Mouse (Mus musculus): ENCODE measurements around the gene Klhdc10. TPM values are rescaled to one million over a fixed set of nuclear protein-coding genes. Genes with fewer than 3 reads are reported as not detected.

Klhdc10 gene
- polyA plus RNA-seq, 1 experiment from 2014 or later: 16.5 TPM

DNA sequence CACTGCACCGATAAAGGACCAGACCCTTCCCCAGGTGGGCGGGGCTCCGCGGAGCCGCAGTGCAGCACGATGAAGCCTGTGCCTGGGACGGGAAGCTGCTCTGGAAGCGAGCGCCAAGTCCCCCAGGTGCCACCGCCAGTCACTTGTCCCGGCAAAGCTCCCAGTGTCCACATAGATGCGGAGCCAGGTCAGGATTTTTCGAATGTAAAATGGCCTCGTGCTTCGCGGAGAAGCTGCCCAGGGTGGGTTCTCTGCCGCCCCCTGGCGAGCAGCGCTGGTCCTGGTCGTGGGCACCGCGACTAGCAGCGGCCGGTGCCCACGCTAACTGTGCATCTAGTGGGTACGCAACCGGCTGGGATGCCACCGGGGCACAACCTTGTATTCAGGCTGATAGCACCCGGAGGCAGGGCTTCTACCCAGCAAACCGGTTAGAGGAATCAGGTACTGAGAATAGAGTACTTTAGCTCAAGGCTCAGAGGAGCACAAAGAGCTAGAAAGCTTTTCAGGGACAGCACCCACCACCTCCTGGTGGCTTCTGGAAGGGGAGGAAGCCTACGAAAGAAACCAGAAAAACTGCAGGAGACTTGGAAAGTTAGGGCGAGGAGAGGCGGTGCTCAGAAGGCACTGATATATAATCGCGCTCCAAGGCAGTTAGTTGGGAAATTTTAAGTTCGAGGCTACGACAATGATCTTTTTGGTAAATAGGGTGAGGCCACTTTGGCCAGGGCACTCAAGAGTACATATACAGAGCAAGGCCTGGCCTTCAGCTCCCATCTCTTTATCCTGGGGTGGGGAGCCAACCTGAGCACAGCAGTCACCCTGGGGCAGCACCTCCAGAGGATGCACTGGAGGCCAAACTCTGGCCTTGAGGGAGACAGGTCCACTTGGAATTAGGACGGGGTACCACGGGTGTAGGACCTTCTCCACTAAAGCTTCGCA is 58.4 kb downstream of the Klhdc10 start:
- ATAC-seq (ENCODE audit: insufficient read depth, low FRiP score): peak; percentile 34; the same call in 1 of the 2 replicates

DNA sequence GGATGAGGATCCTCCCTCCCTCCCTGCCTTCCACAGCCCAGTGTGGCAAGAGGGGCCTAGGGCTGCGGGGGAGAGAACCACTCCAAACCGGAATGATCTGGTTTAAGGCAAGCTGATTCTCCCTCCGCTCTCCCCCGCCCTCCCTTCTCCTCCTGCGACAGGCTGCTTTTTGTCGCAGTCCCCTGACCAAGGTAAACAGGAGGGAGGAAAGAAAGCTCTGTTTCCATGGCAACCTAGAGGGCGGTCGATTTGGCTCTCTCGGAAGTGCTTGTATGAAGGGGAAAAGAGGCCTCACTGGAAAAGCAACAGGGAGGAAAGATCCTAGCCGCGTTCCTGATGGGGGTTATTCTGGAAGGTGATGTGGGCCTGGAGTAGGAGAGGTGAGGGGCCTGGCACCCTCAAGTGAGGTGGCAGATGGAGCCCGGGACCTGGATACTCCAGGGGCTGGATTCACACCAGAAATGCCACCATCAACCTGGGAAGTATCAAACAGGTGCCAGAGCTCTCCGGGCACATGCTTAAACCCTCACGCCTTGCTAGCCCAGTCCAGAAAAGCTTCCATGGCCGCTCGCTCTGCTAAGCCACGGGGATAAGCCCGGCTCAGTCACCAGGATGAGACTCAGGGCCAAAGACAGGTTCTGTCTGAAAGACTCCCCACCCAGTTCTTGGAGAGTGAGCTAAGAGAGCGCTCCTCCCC is 59.2 kb downstream of the Klhdc10 start:
- Histone ChIP-seq H3K27ac (ENCODE audit: low read length) (peak overlapping the region; percentile 88), H3K4me3 (replicated peaks; ENCODE audit: low read length) (no peak overlapping the region), H3K9ac (ENCODE audit: low read length) (peak overlapping the region; percentile 85), H3K36me3 (ENCODE audit: control insufficient read depth, insufficient read depth, low read length) (no peaks in the 10 kb centered on the region), H3K4me1 (ENCODE audit: control insufficient read depth, insufficient read depth, low read length) (peaks cover 30% of the 10 kb centered on the region), H3K9me3 (replicated peaks; ENCODE audit: control insufficient read depth, low read length) (no peaks in the 10 kb centered on the region), H3K27me3 (ENCODE audit: control insufficient read depth, insufficient read depth, low read length) (no peaks in the 10 kb centered on the region), H3K4me2 (ENCODE audit: low read depth, low read length) (peak overlapping the region; percentile 82)
- peak; percentile 80 for ATAC-seq (ENCODE audit: insufficient read depth, low FRiP score)
- WGBS: 15% methylated on average over 19 of the region's 19 CpGs

More for the DNA sequence above, 58.4 kb downstream of the Klhdc10 start:
- no peaks in the 10 kb centered on the region for H3K9me3 ChIP-seq (replicated peaks; ENCODE audit: control insufficient read depth, low read length)
- peaks cover 30% of the 10 kb centered on the region for H3K4me1 ChIP-seq (ENCODE audit: control insufficient read depth, insufficient read depth, low read length)
- 6% methylated on average over 40 of the region's 40 CpGs for WGBS
- peak overlapping the region; percentile 82 for H3K4me2 ChIP-seq (ENCODE audit: low read depth, low read length)
- H3K27me3 ChIP-seq (ENCODE audit: control insufficient read depth, insufficient read depth, low read length): no peaks in the 10 kb centered on the region
- peak overlapping the region; percentile 85 for H3K9ac ChIP-seq (ENCODE audit: low read length)
- H3K4me3 ChIP-seq (replicated peaks; ENCODE audit: low read length): peak overlapping the region; percentile 61
- peak overlapping the region; percentile 88 for H3K27ac ChIP-seq (ENCODE audit: low read length)
- no peaks in the 10 kb centered on the region for H3K36me3 ChIP-seq (ENCODE audit: control insufficient read depth, insufficient read depth, low read length)

DNA sequence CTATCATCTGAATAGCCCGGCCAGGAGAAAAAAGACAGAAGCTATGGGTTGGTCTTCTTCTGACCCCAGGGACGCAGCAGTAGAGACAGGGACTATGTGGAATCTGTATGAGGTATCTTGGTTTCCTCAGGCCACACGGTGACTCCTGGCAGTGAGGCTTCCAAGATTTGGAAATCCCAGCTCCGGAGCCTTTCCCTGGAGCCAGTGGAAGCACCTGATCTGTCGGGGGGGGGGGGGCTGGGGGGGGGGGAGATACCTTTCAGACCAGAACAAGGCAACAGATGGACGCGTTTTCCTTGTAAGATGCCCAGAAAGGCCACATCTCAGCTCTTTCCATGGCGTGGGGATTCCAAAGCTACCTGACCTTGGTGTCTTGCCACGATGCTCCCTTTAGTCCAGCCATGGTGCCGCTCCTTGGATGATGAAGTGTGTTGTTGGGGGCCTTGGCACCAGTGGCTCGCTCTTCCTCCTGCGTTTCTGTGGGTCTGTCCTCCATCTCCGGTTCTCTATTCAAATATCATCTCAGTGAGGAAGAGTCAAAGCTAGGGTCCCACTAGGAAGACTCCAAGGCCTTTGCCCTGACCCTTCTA is 60.2 kb downstream of the Klhdc10 start:
- 88% methylated on average over 12 of the region's 13 CpGs for WGBS
- peaks cover 30% of the 10 kb centered on the region for H3K4me1 ChIP-seq (ENCODE audit: control insufficient read depth, insufficient read depth, low read length)

DNA sequence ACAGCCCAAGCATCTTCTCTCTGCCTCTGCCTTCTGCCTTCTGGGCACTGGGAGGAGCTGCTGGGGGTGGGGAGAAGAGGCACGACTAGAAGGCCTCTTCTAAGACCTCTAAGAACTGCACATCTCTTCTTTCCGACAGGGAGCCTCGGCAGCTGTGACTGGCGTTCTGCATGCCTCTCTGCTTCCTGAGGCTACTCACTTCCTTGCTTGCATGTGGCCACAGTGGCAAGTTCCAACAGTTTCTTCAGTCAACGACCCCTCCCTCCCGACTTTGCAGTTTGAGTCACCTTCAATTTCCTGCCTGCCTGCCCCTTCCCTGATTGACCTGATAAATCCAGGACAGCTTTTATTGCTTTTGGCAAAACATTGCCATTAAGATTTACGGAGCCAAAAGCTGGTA is 61.2 kb downstream of the Klhdc10 start:
- Histone ChIP-seq H3K4me1 (ENCODE audit: control insufficient read depth, insufficient read depth, low read length) (peaks cover 30% of the 10 kb centered on the region), H3K4me2 (ENCODE audit: low read depth, low read length) (no peak overlapping the region), H3K36me3 (ENCODE audit: control insufficient read depth, insufficient read depth, low read length) (no peaks in the 10 kb centered on the region), H3K9ac (ENCODE audit: low read length) (no peak overlapping the region), H3K27ac (ENCODE audit: low read length) (no peak overlapping the region), H3K9me3 (replicated peaks; ENCODE audit: control insufficient read depth, low read length) (no peaks in the 10 kb centered on the region), H3K27me3 (ENCODE audit: control insufficient read depth, insufficient read depth, low read length) (no peaks in the 10 kb centered on the region), H3K4me3 (replicated peaks; ENCODE audit: low read length) (no peak overlapping the region)
- WGBS: 31% methylated on average over 7 of the region's 7 CpGs
- ATAC-seq (ENCODE audit: insufficient read depth, low FRiP score): no peak

More for the DNA sequence above, 60.2 kb downstream of the Klhdc10 start:
- Histone ChIP-seq H3K27ac (ENCODE audit: low read length) (no peak overlapping the region), H3K9ac (ENCODE audit: low read length) (peak overlapping the region; percentile 85; the same call in 1 of the 2 replicates), H3K27me3 (ENCODE audit: control insufficient read depth, insufficient read depth, low read length) (no peaks in the 10 kb centered on the region), H3K4me2 (ENCODE audit: low read depth, low read length) (no peak overlapping the region), H3K9me3 (replicated peaks; ENCODE audit: control insufficient read depth, low read length) (no peaks in the 10 kb centered on the region), H3K4me3 (replicated peaks; ENCODE audit: low read length) (no peak overlapping the region), H3K36me3 (ENCODE audit: control insufficient read depth, insufficient read depth, low read length) (no peaks in the 10 kb centered on the region)
- ATAC-seq (ENCODE audit: insufficient read depth, low FRiP score): no peak

DNA sequence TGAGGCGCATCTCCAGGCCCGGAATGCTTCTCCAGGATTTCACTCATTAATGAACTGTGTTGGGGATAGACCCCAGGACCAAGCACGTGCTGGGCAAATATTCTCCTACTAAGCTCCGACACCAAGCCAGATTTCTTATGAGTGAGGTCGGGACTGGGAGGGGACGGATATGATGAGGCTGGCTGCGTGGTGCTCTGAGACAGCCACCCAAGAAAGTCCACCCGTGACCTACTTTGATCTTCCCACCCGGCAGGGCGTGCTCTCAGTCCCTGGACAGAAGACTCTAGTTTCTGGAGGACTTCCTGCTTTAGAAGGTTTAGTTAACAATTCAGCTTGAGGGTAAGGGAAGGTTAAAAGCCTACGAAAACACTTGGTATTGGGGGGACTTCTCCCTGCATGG is 63.9 kb downstream of the Klhdc10 start:
- Histone ChIP-seq H3K4me1 (ENCODE audit: control insufficient read depth, insufficient read depth, low read length) (peaks cover 17% of the 10 kb centered on the region), H3K9me3 (replicated peaks; ENCODE audit: control insufficient read depth, low read length) (no peaks in the 10 kb centered on the region), H3K36me3 (ENCODE audit: control insufficient read depth, insufficient read depth, low read length) (no peaks in the 10 kb centered on the region), H3K4me2 (ENCODE audit: low read depth, low read length) (no peak overlapping the region), H3K27ac (ENCODE audit: low read length) (no peak overlapping the region), H3K4me3 (replicated peaks; ENCODE audit: low read length) (no peak overlapping the region), H3K9ac (ENCODE audit: low read length) (no peak overlapping the region), H3K27me3 (ENCODE audit: control insufficient read depth, insufficient read depth, low read length) (no peaks in the 10 kb centered on the region)
- ATAC-seq (ENCODE audit: insufficient read depth, low FRiP score): no peak
- 74% methylated on average over 11 of the region's 11 CpGs for WGBS

DNA sequence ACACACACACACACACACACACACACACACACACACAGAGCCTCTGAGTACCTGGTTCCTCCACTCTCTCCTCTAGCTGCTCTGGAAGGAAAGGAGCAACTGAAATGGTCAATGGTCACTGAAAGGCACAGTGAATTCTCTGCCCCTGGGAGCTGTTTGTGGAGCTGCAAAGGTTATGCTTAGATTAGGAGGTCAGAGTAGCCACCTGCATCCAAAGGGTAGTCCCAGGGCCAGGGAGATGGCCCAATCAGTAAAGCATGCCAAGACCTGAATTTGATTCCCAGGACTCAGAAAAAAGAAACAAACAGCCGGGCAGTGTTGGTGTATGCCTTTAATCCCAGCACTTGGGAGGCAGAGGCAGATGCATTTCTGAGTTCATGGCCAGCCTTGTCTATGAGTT is 66.4 kb downstream of the Klhdc10 start:
- no peak overlapping the region for H3K27ac ChIP-seq (ENCODE audit: low read length)
- 62% methylated on average over 1 of the region's 1 CpGs for WGBS
- H3K27me3 ChIP-seq (ENCODE audit: control insufficient read depth, insufficient read depth, low read length): no peaks in the 10 kb centered on the region
- no peaks in the 10 kb centered on the region for H3K36me3 ChIP-seq (ENCODE audit: control insufficient read depth, insufficient read depth, low read length)
- H3K4me1 ChIP-seq (ENCODE audit: control insufficient read depth, insufficient read depth, low read length): peaks cover 2% of the 10 kb centered on the region; the same call in 1 of the 2 replicates
- no peak for ATAC-seq (ENCODE audit: insufficient read depth, low FRiP score)
- H3K9ac ChIP-seq (ENCODE audit: low read length): no peak overlapping the region
- no peak overlapping the region for H3K4me2 ChIP-seq (ENCODE audit: low read depth, low read length)
- H3K4me3 ChIP-seq (replicated peaks; ENCODE audit: low read length): no peak overlapping the region
- H3K9me3 ChIP-seq (replicated peaks; ENCODE audit: control insufficient read depth, low read length): no peaks in the 10 kb centered on the region

DNA sequence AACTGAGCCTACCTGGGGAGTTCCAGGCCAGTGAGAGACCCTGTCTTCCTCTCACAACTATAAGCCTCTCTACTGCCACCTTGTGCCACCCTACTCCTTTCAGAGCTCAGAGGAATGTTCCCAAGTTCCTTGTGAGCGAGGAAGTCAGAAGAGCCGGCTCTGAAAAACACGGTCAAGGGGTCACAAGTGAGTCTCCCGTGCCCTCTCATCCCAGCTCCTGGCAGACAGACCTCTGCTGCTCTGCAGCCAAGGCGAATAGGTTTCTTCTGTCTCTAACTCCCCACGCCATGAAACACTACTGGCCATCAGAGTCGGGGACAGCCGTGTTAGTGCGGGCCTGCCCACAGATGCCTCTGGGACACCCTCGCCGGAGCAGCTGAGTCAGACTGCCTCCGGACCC is 67.0 kb downstream of the Klhdc10 start:
- Histone ChIP-seq H3K27me3 (ENCODE audit: control insufficient read depth, insufficient read depth, low read length) (no peaks in the 10 kb centered on the region), H3K27ac (ENCODE audit: low read length) (no peak overlapping the region), H3K9me3 (replicated peaks; ENCODE audit: control insufficient read depth, low read length) (no peaks in the 10 kb centered on the region), H3K4me2 (ENCODE audit: low read depth, low read length) (no peak overlapping the region), H3K4me3 (replicated peaks; ENCODE audit: low read length) (no peak overlapping the region), H3K36me3 (ENCODE audit: control insufficient read depth, insufficient read depth, low read length) (no peaks in the 10 kb centered on the region), H3K9ac (ENCODE audit: low read length) (no peak overlapping the region), H3K4me1 (ENCODE audit: control insufficient read depth, insufficient read depth, low read length) (no peaks in the 10 kb centered on the region)
- WGBS: 59% methylated on average over 12 of the region's 12 CpGs
- no peak for ATAC-seq (ENCODE audit: insufficient read depth, low FRiP score)

DNA sequence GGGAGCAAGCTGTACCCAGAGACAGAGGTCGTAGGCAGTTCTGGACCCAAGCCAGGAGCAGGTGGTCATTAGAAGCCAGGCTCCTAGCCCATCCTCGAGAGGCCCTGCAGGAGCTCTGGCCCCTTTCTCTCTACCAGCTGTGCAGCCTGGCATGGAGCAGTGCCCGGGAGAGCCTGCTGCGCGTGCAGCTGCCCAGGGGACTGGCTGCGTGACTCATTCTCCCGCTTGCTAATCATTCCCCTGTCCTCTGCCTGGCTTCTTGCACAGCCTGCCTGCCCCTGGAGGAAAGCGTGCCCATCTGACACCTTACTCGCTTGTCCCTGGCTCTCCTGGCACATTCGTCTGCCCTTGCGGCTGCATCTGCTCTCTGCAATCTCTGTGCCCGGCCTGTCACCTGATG is 67.7 kb downstream of the Klhdc10 start:
- Histone ChIP-seq H3K9me3 (replicated peaks; ENCODE audit: control insufficient read depth, low read length) (no peaks in the 10 kb centered on the region), H3K27me3 (ENCODE audit: control insufficient read depth, insufficient read depth, low read length) (no peaks in the 10 kb centered on the region), H3K27ac (ENCODE audit: low read length) (no peak overlapping the region), H3K4me2 (ENCODE audit: low read depth, low read length) (no peak overlapping the region), H3K4me3 (replicated peaks; ENCODE audit: low read length) (no peak overlapping the region), H3K9ac (ENCODE audit: low read length) (no peak overlapping the region), H3K36me3 (ENCODE audit: control insufficient read depth, insufficient read depth, low read length) (no peaks in the 10 kb centered on the region), H3K4me1 (ENCODE audit: control insufficient read depth, insufficient read depth, low read length) (no peaks in the 10 kb centered on the region)
- no peak for ATAC-seq (ENCODE audit: insufficient read depth, low FRiP score)
- 82% methylated on average over 12 of the region's 12 CpGs for WGBS

DNA sequence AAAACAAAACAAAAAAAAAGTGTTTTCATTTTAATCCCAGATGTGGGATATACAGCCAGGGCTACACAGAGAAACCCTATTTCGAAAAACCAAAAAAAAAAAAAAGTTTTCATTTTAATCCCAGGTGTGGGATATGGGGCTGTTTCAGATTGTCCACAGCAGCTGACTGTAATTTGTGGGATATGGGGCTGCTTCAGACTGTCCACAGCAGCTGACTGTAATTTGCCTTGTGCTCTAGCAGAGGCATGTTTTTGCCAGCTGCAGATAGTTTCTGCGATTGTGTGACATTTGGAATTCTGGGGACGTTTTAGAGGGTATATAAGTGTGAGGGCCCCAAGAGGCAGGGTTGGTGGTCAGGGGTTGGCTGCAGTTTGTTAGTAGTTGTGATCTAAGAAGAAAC is 70.0 kb downstream of the Klhdc10 start:
- H3K27me3 ChIP-seq (ENCODE audit: control insufficient read depth, insufficient read depth, low read length): no peaks in the 10 kb centered on the region
- no peak overlapping the region for H3K4me2 ChIP-seq (ENCODE audit: low read depth, low read length)
- ATAC-seq (ENCODE audit: insufficient read depth, low FRiP score): no peak
- H3K9me3 ChIP-seq (replicated peaks; ENCODE audit: control insufficient read depth, low read length): no peaks in the 10 kb centered on the region
- H3K36me3 ChIP-seq (ENCODE audit: control insufficient read depth, insufficient read depth, low read length): no peaks in the 10 kb centered on the region
- H3K27ac ChIP-seq (ENCODE audit: low read length): no peak overlapping the region
- 65% methylated on average over 3 of the region's 3 CpGs for WGBS
- H3K4me1 ChIP-seq (ENCODE audit: control insufficient read depth, insufficient read depth, low read length): peaks cover 4% of the 10 kb centered on the region; the same call in 1 of the 2 replicates
- H3K9ac ChIP-seq (ENCODE audit: low read length): no peak overlapping the region
- no peak overlapping the region for H3K4me3 ChIP-seq (replicated peaks; ENCODE audit: low read length)

All from stomach, embryonic 16.5 days (tissue).